Mouse (Mus musculus) right cerebral cortex, adult 2 months (tissue): ENCODE data around the gene Ffar2.

Experiments used
- DNase-seq, 2 experiments: peaks; one replicate each; pipeline ENCODE4 v3.0.0; 2021 to 2022; ENCODE audit warnings: low spot score in 2 of 2

Ffar2 gene

DNA sequence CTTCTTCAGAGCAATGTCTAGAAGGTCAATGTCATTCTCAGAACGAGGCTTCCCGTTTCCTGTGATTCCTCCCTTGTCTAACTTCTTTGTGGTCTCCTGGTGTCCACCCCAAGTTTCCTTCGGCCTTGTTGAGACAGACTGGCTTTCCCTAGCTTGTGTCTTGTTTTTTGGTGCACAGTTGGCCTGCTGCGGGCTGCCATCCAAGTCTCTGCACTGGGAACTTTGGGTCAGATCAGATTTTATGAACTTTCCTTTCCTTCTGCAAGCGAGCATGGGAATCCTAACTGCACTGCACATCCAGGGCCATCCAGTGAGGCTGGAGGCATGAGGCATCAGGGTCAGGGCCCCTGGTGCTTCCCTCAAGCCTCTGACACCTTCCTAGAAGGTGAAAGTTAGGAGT lies 2.0 kb downstream of the Ffar2 start:
- DNase-seq = no peak

DNA sequence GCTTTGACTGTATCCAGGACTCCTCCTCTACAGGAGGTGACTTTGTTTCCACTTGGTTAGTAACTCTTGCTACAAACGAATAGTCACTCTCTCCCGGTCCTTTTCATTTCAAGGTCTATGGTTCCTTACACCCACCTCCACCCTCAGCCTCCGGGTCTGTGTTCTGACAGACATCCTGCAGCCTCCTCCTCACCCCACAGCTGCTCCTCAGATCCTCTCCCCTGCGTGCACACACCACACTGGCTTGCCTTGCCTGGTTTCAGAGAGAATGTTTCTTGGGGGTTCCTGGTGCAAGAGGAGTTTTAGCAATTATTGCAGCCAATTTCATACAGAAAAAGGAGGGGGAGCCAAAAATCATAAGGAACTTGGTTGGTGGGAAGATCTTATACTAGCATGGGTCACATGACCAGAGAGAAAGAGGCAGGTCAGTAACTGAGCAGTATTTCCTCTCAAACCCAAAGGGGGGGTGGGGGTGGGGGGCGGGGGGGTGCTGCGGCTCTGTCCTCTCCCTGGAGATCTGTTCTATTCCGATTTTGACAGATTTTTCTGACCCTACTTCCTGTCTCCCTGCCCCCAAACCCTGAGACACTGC lies 2.6 kb downstream of the Ffar2 start:
- no peak for DNase-seq

DNA sequence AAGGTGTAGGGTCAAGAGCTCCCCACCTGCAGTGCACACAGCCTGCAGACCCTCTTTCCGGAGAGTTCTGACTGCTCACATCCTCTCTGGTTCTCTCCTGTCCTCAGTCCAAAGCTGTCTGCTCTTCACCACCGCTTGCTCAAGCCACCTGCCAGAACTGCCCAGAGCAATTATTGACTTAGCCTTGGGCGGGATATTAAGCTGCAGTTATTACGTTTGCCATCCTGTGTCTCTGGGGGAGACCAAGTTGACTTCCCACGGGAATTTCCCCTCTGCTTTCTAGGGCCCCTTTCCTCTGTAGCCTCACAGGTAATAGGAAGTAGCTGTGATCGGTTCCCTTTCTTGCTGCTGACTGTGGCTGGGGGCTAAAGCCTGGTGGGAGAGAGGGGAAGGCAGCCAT lies 3.4 kb downstream of the Ffar2 start:
- DNase-seq = no peak

DNA sequence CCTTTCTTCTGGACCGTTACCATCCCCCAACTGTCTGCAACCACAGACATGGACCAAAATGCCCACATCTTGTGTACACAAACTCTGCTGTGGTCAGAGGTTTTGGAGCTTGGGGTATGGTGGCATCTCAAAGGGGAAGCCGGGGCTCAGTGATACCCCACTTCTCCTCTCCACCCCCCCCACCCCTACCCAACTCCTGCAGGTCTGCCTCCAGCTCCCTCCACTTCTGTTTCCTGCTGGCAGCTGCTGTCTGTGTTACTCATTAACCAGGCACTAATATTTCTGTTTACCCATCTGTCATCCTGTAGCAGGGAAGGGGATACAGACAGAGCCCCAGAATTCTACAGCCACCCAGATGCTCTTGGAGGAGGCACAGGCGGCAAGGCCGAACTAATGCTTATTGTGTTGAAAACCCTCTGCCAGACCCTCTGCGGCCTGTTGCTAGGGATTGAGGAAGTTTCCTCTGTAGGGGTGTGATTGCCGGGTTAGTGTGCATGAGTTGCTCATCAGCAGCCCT lies 11.2 kb downstream of the Ffar2 start:
- DNase-seq = no peak

DNA sequence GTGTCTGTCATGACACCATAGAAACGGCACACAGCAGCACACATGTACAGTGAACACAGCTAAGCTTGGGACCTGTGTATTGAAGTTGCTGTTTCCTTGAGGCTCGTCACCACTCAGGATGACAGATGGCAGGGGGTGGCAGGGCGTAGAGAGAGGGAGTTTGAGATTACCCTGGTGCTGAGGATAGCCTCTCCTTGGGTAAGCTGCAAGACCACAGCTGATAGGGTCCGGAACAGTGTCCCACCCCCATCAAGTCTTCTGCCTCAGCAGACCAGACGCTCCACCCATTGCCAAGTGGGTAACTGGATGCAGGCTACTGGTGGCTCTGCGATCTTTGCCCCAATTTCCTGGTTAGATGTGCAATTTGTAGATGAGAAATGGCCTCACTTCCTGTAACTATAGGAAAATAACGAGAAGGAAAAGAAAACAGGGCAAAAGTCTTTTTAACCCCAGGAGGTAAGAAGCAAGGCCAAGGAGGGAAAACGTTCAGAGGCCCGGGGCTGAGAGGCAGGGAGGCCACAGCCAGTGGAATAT lies 11.8 kb downstream of the Ffar2 start:
- DNase-seq = no peak

DNA sequence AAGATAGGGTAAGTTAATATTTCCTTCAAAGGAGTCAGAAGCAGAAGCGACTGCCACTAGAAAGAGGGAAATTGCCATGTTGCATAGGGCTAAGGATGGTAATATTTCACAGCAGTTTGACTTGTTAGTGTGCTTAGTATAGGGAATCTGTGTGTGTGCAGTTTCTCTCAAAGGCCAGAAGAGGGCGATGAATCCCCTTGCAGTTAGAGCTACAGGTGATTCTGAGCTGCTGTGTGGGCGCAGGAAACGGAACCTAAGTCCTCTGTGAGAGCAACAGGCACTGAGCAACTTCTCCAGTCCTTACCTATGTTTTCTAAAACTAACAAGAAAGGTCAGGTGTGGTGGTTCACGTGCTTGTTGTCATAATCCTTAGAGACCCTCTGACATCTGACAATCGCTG lies 13.3 kb downstream of the Ffar2 start:
- no peak for DNase-seq

DNA sequence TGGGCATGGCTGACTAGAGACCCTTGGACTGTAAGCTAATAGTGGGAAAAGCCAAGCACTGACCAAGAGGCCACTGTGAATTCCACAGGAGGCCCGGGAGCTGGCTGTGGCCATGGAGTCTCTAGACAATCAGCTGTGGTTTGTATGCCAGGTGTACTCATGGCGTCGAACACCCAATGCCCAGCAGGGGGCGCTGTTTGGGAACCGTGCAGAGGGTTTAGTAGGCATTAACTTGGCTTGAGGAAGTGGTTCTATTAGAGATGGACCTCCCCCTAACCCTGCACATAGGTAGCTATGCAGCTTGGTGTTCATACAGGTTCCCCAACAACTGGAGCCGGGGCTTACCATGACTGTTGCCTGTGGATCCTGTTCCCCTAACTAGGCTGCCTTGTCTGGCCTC lies 17.7 kb downstream of the Ffar2 start:
- no peak for DNase-seq

DNA sequence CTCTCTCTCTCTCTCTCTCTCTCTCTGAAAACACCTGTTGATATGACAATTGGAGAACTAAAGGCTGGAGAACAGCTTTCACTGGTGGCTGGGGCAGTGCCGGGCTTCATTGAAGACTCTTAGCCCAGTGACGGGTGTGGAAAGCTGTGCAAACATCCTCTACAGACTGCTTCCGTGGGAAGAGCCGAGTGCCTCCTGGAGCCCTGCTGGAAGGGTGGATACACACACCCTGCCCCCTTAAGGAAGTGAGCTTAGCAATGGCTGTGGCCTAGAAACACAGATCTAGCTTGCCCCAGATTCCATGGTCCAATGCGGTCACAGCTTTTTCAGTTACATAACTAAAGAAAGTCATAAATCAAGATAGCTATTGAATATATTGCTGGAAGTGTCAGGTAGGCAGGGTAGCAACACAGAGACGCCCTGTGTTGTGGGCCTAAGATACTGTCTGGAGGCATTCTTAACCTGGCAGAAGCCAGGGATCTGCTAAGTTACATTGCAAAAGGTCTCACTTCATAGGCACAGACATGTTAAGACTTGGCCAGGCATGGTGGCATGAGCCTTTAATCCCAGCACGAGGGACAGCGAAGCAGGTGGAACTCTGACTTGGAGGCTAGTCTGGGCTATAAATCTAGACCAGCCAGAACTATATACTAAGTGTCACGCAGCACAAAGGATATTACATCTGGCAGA lies 19.4 kb downstream of the Ffar2 start:
- no peak for DNase-seq

DNA sequence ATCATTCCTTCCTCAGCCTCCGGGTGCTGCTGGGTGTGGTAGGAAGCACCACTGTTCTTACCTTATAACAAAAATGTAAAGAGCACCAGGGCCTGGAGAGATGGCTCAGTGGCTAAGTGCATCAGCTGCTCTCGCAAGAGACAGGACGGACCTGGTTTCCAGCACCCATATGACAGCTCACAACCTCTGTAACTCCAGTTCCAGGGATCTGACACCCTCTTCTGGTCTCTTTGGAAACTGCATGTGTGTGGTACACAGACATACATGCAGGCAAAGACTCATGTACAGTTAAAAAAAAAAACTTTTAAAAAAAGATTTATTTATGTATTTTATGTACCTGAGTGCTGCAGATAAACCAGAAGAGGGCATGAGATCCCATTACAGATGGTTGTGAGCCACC lies 20.3 kb downstream of the Ffar2 start:
- DNase-seq = no peak

DNA sequence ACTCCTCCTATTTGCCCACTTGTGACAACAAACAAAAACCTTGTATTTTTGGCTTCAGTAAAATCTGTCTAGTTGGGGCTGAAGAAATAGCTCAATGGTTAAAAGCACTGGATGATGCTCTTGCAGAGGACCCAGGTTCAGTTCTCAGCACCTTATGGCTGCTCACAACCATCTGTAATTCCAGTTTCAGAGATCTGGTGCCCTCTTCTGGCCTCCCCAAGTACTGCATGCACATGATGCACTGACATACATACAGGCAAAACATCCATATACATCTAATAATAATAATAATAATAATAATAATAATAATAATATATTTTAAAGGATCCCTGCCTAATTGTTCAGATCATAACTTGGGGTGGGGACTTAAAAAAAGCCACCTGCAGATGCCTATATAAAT lies 22.9 kb downstream of the Ffar2 start:
- DNase-seq = no peak

DNA sequence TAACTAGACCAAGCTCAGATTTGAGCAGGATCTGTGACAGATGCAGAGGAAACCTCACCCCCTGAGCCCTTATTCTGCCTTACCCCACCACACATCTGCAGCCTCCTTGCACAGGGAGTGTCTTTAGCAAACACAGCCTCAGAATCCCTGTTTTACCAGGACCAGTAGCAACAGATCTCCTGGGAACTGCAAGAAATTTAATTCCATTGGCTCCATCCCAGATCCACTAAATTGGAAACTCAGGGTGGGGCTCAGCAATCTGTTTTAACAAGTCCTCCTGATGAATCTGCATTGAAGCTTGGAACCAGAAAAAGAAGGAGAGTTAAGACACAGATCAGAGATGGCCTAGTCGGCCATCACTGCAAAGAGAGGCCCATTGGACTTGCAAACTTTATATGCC lies 26.8 kb downstream of the Ffar2 start:
- DNase-seq = peak in 1 of 2 experiments; percentile 24

DNA sequence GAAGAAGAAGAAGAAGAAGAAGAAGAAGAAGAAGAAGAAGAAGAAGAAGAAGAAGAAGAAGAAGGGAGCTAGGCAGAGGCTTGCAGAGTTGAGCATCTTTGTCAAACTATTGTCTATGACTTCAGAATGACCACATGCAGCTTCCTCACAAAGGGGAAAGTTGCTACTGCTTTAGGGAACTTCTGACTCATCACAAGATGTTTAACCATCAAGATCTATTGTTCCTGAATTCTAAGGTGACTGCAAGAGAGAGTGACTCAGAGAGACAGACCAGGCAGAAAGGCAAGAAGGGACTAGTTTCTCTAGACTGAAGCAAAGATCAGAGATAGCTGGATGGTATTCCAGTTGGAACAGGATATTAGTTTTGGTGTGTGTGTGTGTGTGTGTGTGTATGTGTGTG lies 28.7 kb downstream of the Ffar2 start:
- no peak for DNase-seq

DNA sequence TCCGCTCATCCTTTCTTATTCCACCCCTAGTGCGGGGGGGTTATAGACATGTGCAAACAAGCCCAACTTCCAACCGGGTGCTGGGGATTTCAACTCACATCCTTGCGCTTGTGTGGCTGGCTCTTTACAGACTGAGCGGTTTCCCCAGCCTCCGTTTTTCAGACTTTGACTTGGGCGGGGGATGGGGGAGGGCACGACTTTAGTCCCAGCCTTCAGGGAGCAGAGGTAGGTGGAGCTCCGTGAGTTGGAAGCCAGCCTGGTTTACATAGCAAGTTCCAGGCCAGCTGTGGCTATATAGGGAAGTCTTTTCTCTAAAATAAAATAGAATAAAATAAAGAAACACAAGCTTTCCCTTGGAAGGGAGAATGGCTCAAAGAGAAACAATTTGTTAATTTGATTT lies 31.7 kb downstream of the Ffar2 start:
- DNase-seq = no peak

DNA sequence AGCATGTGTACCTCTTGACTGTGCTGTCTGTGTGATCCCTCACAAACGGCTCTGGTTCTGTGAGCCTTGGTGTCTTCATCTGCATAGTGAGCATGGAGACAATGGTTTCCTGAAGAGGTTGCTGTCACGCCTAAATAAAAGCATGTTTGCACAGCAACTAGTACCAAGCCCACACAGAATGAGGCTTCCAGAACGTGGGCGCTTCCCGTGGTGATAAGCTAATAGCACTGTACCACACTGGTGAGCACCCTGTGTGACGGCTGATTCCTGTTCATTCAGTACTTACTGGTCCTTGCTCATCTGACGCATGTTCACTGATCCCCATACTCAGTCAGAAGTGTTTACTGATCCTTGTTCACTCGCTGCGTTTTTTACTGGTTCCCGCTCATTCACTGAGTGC lies 33.4 kb downstream of the Ffar2 start:
- DNase-seq = peak in 1 of 2 experiments; percentile 13

DNA sequence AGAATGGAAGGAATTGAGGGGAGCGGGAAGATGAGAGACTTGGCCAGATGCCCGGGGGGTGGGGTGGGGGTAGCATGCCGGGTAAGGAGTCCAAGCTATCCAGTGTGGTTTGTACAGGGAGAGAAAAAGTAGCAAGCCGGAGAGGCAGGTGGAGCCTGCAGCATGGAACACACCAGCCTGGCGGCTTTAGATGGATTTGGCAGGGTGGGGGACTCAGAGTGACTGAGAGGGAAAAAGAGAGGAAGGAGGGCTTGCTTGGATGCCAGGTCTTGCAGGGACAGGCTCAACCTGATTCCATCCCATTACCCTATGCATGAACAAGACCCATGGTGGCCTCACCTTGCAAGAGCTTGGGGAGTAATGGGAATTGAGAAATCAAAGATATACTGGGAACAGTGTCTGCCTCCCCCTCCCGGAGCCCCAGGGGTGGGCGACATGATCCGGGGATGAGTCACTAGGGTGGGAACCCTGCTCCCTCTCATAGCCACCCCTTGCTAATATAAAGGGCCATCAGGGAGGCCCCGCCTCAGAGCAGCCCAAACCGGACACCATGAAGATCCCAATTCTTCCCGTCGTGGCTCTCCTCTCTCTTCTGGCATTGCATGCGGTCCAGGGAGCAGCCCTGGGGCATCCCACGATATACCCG lies 36.1 kb downstream of the Ffar2 start, which contains the start of gene Krtdap:
Krtdap (plus strand) TSS at position 520 of the 646 bp plus-strand sequence.
- no peak for DNase-seq

DNA sequence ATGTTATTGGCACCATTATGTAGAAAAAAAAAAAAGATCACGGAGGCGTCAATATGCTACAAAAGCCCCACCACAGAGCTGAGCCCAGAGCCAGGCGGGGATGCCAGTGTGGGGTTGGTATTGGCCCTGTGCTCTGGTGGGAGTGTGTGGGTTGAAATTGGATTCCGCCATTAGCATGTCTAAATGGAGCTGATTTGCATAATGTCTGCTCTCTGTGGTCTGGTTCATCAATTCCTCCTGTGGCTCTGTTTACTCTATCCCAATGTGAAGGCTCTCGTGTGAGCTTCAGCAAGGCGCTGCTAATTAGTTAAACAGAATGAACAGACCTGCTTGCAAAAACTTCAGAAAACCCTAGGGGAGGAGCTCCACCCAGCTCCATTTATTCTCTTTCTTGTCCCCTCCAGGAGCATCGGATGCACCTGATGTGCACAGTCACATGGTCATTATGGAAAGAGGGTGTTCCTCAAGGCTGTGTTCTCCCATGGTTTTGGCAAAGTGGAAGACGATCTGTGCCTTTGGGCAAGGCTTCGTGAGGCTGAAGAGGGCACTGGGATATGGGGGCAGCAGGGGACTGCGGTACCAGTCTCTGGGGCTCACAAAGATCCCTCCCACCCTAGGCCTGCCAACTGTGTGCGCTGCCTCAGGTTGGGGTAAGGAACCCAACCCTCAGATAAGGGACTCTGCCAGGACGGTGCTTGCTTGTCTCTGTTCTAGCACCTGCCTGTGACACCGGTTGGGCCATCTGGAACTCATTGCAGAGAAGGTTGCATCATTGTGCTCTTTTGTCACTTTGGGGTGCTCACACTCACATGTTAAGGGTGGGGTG lies 37.6 kb downstream of the Ffar2 start:
- DNase-seq = peak in 1 of 2 experiments; percentile 31

DNA sequence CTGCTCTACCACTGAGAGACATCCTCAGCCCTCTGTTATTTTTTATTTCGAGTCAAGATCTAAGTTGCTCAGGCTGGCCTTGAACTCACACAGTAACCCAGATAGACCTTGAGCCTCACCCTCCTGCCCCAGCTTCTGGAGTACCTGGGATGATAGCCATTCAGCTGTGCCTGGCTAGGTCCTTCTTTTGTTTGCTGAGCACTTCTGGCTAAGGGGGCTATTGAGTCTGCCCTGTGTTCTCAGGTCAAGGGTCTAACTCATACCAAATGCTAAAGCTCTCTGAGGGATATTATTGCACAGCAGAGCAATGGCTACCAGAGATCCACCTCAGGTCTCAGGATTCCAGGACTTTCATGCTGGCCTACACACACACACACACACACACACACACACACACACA lies 38.4 kb downstream of the Ffar2 start:
- DNase-seq = no peak

DNA sequence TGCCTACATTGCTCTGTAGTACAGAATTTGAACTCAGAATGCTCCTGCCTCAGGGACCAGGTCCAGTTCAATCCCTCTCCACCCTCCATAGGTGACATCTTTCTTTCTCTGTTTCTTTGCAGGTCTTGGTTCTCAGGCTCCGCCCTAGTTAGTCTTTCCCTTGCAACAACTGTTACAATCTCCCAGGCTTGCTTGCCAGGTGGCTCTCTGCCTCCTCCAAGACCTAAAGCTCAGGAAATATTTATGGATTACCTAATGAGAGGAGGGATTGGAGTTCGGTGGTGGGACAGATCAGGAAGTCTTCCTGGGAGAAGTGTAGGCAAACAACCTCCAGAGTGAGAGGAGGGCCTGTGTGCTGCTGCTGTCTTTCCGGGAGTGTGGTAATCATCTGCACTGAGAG lies 40.9 kb downstream of the Ffar2 start:
- no peak for DNase-seq

DNA sequence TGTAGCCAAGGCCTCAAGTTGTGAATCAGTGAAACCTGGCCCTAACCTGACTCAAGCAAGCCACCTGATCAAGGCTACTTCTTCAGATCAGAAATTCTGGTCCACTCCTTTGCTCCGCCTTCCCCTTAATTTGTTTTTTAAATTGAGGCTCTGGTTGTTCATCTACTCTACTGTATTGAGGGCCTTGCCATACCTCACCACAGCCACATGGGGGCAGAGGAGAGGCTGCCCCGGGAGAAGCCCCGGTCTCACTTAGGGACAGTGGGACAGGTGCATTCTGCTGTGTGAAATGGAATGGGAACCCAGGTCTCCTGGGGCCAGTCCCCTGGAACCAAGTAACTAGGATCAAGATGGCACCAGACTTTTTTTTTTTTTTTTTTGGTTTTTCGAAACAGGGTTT lies 41.8 kb downstream of the Ffar2 start:
- no peak for DNase-seq

DNA sequence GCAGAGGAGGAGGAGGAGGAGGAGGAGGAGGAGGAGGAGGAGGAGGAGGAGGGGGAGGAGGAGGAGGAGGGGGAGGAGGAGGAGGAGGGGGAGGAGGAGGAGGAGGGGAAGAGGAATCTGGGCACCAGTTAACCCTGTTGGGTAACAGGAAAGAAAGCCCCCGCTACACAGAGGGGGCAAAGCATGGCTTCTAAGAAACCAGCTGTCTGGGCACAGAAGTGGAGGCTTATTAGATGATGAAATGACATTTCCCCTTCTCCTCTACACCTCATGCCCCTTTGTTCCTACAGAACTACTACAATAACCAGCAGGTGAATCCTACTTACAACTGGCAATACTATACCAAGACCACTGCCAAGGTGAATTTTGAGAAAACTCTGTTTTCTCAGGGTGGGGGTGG lies 45.7 kb downstream of the Ffar2 start:
- DNase-seq = no peak

DNA sequence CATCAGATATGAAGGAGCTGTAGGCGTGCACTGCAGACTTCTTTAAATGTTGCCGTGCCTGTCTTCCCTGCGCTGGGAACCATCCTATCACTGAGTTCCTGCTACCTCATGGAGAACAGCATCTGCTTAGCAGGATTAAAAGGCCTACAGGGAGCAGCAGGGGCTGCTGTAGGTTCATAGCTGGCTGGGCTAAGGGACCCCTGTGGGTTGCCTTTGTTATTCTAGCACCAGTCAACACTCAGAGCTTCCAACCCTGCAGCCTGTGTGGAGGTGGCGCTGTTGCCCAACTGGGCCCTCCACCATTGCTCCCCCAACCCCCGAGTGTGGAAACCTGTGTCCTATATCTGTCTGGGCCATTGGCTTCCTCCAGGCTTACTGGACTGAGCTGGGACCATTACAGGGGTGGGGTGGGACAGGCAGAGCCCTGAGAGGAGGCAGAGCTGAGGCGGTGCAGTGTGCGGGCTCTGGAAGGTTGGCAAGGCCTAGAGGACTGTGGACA lies 46.4 kb downstream of the Ffar2 start:
- no peak for DNase-seq

DNA sequence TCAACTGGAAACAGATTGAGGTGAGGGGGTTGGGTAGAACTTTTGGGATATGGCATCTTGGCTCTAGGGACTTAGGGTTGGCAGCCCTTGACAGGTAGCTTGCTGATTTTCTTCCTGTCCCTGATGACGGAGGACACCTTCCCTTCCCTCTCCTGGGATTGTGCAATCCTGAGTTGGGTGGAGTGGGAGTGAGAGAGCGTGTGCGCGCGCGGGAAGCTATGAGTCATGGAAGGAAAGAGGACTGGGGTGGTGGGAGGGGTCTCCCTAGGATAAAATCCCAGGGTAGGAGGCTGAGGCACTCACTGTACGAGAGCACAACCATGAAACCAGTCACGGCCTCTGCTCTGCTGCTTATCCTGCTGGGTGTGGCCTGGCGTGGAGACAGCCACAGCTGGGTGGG lies 47.5 kb downstream of the Ffar2 start:
- DNase-seq = peak in 1 of 2 experiments; percentile 23
